Mouse (Mus musculus): ENCODE results near the gene Psmd4. TPM values are rescaled to one million over a fixed set of nuclear protein-coding genes. Genes with fewer than 3 reads are reported as not detected.
"Not testable (repeated sequence)": the region's sequence is repeated elsewhere in the genome, so short reads cannot be mapped to it uniquely, and the experiment has no call there.

Gene Psmd4
- total RNA-seq, 2 experiments from 2014 or later: 136 to 151 TPM

GRCm38 (mm10) chr3:95027057-95027645, 15.3 kb downstream of the Psmd4 start:
- intact Hi-C loops (cut with DNase I): no loop called here
- no peak for DNase-seq

GRCm38 (mm10) chr3:95025202-95025601, 17.2 kb downstream of the Psmd4 start:
- no peak for DNase-seq
- intact Hi-C loops (cut with DNase I): no loop called here

GRCm38 (mm10) chr3:95024551-95024950, 17.9 kb downstream of the Psmd4 start:
- peak; percentile 40 to 45 for DNase-seq
- intact Hi-C loops (cut with DNase I): no loop called here

GRCm38 (mm10) chr3:95020956-95021355, 21.5 kb downstream of the Psmd4 start:
- DNase-seq: not testable (repeated sequence)

GRCm38 (mm10) chr3:95018741-95019140, 23.7 kb downstream of the Psmd4 start:
- intact Hi-C loops (cut with DNase I): no loop called here
- no peak for DNase-seq

More at GRCm38 (mm10) chr3:95020956-95021355, 21.5 kb downstream of the Psmd4 start:
- intact Hi-C loops (cut with DNase I): not testable (repeated sequence)

GRCm38 (mm10) chr3:95016532-95017056, 25.8 kb downstream of the Psmd4 start:
- intact Hi-C loops (cut with DNase I): no loop called here
- DNase-seq: no peak

GRCm38 (mm10) chr3:95015891-95016531, 26.4 kb downstream of the Psmd4 start:
- intact Hi-C loops (cut with DNase I): no loop called here
- peak; percentile 94 for DNase-seq

- intact Hi-C loops (cut with DNase I): no loop called here
- peak; percentile 99 to 100 for DNase-seq
Observed at GRCm38 (mm10) chr3:95015337-95015872, 27.0 kb downstream of the Psmd4 start, which contains the start of gene Zfp687. Gene Zfp687 (minus strand): TSS chr3:95015448.

- intact Hi-C loops (cut with DNase I): no loop called here
Observed at GRCm38 (mm10) chr3:95014428-95015151, 27.8 kb downstream of the Psmd4 start.

GRCm38 (mm10) chr3:95013699-95014427, 28.6 kb downstream of the Psmd4 start:
- DNase-seq: no peak

More at GRCm38 (mm10) chr3:95014428-95015151, 27.8 kb downstream of the Psmd4 start:
- peak; percentile 41 to 49 for DNase-seq

GRCm38 (mm10) chr3:95012982-95013381, 29.4 kb downstream of the Psmd4 start:
- DNase-seq: no peak
- intact Hi-C loops (cut with DNase I): loop anchor here (2.0 kb wide), 1 partner anchor 36 kb away; no protein-coding TSS in a partner anchor

More at GRCm38 (mm10) chr3:95013699-95014427, 28.6 kb downstream of the Psmd4 start:
- intact Hi-C loops (cut with DNase I): loop anchor here (2.0 kb wide), 1 partner anchor 37 kb away; no protein-coding TSS in a partner anchor

GRCm38 (mm10) chr3:95010396-95010795, 32.0 kb downstream of the Psmd4 start:
- no peak for DNase-seq
- intact Hi-C loops (cut with DNase I): no loop called here

GRCm38 (mm10) chr3:95007706-95008105, 34.7 kb downstream of the Psmd4 start:
- intact Hi-C loops (cut with DNase I): no loop called here

GRCm38 (mm10) chr3:95005651-95006050, 36.8 kb downstream of the Psmd4 start:
- intact Hi-C loops (cut with DNase I): no loop called here

More at GRCm38 (mm10) chr3:95007706-95008105, 34.7 kb downstream of the Psmd4 start:
- DNase-seq: no peak

GRCm38 (mm10) chr3:95003273-95003672, 39.1 kb downstream of the Psmd4 start:
- no peak for DNase-seq
- intact Hi-C loops (cut with DNase I): no loop called here

More at GRCm38 (mm10) chr3:95005651-95006050, 36.8 kb downstream of the Psmd4 start:
- DNase-seq: no peak

GRCm38 (mm10) chr3:95002569-95002968, 39.8 kb downstream of the Psmd4 start:
- intact Hi-C loops (cut with DNase I): no loop called here
- DNase-seq: no peak

GRCm38 (mm10) chr3:94996946-94997345, 45.5 kb downstream of the Psmd4 start:
- DNase-seq: peak; percentile 86 to 93
- intact Hi-C loops (cut with DNase I): loop anchor here (1.0 to 5.0 kb wide), 3 partner anchors 22 to 110 kb away; partner anchors contain the start of genes Pi4kb and Psmb4

GRCm38 (mm10) chr3:94989159-94989761, 53.2 kb downstream of the Psmd4 start:
- DNase-seq: peak in 1 of 2 experiments; percentile 25
- intact Hi-C loops (cut with DNase I): no loop called here

GRCm38 (mm10) chr3:94987578-94987977, 54.8 kb downstream of the Psmd4 start:
- intact Hi-C loops (cut with DNase I): no loop called here
- DNase-seq: peak; percentile 72 to 84

Data from heart, postnatal 36 days (tissue).